Mouse (Mus musculus): ENCODE results near the gene Aldh6a1.

The Aldh6a1 gene

DNA sequence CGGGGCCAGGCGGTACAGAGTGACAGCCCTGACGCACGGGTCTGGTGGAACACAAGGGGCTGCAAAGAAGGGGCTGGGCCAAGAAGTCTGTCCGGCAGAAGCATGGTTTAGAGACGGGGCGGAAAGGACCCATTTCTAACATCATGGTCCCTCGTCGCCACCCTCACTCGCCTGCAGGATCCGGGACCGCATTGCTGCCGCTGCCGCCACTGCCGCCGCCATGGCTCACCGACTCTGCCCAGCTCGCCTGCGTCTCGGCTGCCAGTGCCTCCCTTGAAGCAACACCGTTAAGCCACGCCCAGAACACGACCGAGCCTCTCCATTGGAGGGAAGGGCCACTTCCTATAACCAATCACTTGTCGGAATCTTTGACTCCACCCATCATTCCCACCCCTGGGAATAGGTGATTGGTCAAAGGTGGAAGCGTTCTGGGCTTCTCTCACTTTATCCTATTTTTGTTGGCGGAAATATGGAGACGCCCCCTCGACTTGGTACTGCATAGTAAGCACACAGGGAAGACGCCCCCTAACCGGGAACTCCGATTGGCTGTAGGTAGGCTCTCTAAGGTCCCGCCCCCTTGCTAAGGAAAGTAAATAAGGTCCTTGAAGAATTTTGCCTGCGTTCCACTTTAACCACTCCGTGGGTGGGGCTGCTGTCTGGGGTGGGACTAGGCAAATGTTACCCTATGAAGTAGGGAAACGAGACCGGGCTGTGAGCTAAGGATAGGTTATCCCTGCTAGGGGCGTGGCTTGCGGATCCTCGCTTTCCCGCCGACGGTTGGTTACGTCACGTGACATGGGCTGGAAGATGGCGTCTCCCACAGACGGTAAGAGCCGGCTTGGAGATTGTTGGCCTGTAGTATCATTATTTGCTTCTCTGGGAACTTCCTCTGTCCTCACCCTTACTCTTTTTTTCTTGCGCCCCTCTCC lies at the start of gene Aldh6a1, which contains the start of gene Lin52:
Gene Aldh6a1, minus strand, starts transcription at position 287 of the 929 bp plus-strand sequence.
Gene Lin52, plus strand, starts transcription at position 705 of the 929 bp plus-strand sequence.
- peak; percentile 92 for DNase-seq (ENCODE audit: extremely low spot score, low spot score)

DNA sequence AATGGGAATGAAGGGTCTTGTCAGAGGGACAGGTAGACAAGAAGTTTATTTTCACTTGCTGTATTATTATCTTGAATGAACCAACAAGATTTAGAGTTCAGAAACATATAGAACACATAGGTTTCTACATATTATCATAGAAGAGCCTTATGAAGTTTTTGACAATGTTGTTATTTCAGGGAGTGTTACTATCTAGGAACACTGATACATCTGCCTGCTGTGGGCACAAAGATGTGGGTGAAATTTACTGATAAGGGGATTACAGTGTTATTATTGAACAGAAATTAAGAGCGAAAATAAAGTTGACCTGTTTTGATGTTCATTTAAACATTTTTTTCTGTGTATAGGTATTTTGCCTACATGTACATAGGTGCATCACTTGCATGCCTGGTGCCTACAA lies 46.0 kb upstream of the Aldh6a1 start:
- DNase-seq (ENCODE audit: extremely low spot score, low spot score): no peak

DNA sequence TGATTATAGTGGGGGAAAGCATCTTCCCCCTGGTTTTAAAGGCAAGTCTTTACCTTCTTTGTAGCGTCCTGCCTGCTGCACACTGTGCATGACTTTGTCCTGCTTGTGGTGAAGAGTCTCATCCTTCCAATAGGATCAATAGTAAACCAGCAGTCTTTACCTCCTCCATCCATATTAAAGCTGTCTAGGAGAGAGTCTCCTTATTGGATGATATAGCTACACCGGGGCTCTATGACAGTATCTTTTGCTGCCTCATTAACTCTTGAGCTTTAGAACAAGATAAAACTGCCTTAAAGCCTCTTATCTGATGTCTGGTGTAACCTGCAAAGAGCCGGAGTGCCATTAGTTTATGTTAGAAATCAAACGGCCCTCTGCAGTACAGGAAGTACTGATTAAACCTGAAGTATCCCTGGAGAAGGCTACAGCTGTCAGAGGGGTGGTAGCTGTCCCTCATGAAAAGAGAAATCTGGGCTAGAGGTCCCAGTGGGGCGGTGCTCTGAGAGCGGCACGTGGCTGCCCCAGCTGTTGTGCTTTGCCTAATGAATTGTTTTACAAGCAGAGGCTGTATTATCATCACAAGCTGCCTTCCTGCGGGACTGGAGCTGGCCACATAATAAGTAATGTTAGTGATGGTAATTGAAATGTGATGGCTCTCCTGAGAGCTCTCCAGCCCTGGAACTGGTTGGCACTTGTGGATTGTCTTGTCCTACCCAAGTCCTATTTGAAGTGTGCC lies 36.7 kb upstream of the Aldh6a1 start:
- DNase-seq (ENCODE audit: extremely low spot score, low spot score): peak; percentile 29

DNA sequence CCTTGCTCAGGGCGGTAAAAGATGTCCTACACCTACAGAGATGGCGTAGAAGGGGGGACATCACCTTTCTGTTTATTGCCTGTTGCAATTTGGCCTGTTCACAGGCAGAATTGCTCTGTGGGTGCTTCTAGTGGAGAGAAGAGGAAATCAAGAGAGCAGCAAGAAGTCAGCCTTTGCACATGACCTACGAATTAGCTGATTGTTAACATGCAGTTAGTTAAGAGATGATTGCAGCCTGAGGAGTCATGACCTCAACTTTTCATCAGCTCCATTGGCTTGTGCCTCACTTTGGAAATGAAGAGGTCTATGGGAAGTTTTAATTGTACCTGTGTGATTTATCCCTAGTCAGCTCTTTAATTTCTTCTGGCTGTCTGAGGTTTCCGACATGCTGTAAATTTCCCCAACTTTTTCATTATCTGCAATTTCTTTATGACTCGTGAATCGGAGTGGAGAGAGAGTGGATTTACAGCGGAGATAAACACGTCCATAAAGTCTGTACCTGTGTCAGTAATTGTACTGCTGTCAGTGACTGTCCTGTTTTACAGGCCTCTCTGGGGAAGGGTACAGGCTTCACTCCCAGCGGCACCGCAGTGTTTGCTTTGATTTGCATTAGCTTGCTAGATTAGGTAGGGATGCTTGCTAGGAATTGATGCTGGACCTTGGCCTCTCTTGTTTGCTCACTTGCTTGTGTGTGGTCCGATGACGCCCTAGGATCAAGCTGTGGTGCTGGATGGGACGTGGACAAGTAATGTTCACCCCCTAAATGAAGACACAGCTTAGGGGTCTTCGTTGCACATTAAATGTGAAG lies 32.2 kb upstream of the Aldh6a1 start:
- DNase-seq (ENCODE audit: extremely low spot score, low spot score): no peak

DNA sequence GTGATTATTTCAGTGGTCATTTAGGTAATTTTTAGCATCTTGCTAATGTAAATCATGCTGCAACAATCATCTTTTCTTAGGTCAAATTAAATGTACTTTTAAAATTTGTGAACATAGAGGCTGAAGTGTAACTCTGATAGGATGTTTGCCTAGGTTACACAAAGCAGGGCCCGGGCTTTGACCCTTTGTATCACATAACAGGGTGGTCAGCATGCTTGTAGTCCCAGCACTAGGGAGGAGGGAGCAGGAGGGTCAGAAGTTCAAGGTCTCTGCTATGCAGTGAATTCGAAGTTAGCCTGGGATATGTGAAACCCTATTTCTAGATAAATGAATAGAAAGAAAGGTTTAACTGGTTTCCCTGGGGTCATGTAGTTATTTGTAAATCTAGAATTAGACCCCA lies 30.4 kb upstream of the Aldh6a1 start:
- DNase-seq (ENCODE audit: extremely low spot score, low spot score): no peak

DNA sequence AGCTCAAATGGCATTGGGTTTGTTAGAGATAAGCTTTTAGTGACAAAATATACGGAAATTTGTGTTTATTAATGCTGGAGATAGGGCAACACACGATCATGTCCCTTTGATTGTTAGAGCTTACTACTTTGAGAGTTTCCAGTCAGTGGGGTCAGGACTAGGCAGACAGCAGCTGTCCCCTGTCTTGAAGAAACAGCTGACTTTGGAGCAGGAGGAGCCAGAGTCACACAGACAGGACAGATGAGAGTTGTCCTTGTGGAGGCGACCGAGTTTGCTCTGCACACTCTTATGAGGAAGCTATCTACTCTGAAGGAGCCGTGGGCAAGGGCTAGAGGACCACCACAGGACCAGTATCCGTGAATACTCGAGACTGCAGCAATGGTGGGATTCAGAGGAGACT lies 28.1 kb upstream of the Aldh6a1 start:
- DNase-seq (ENCODE audit: extremely low spot score, low spot score): no peak

DNA sequence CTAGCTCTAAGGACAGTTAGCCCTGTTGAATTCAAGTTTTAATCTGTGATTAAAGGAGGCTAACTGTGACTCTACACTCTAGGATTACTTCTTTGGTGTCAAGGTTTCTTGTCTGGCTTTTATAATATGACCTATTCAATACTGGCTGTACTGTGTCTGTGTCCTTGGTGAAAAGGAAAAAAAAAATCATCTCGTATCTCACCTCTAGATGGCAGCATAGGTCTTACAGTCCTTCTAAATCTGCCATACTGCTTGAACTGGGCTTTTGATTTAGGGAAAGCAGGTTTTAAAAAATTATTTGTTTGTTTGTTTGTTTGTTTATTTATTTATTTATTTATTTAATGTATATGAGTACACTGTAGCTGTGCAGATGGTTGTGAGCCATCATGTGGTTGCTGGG lies 17.9 kb upstream of the Aldh6a1 start:
- DNase-seq (ENCODE audit: extremely low spot score, low spot score): no peak

DNA sequence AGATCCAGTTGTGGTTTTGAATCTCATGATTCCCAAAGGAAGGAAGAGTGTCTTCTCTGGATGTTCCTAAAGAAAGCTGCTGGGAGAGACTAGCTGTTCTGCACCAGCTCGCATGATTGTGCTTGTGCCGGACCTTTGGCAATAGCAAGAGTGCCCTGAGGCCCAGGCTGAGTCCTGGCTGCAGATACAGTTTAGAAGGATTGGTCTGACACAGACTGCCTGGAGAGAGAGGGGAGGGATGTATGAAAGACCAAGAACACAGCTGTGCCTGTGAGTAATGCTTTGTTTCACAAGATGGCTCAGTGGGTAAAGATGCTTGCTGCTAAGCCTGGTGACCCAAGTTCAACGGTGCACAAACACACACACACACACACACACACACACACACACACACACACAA lies 12.1 kb upstream of the Aldh6a1 start:
- DNase-seq (ENCODE audit: extremely low spot score, low spot score): no peak

DNA sequence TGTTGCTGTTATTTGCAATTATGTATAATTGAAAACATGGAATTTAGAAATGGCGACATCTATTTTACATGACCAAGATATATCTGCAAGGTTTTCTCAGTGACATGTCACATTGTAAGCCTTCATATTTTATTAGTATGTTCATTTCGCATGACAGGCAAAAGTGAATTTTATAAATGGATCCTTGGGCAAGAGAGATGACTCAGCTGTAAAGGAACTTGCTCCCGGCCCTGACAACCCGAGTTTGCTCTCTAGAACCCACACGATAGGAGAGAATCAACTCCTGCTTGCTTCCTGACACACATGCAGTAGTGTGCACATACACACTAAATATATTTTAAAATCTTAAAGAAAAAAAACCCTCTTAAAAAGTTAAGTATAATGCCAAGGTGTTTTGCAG lies 10.6 kb upstream of the Aldh6a1 start:
- no peak for DNase-seq (ENCODE audit: extremely low spot score, low spot score)

DNA sequence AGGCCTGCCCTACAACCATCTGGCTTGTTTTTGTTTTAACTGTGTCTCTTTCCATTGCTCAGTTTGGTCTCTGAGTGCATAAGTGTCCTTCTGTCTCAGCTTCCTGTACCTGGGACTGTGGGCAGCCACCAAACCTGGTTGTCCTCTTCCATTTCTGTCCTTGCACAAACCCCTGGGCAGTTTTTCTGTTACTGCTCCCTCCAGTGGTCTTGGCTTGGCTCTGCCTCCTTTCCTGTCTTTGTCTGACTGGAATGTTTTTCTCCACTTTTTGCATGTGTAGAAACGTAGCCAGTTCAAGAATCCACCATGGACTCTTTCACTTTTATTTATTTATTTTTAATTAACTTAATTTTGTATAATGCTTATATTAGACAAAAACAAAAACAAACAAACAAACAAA lies 9.0 kb upstream of the Aldh6a1 start:
- DNase-seq (ENCODE audit: extremely low spot score, low spot score): no peak

DNA sequence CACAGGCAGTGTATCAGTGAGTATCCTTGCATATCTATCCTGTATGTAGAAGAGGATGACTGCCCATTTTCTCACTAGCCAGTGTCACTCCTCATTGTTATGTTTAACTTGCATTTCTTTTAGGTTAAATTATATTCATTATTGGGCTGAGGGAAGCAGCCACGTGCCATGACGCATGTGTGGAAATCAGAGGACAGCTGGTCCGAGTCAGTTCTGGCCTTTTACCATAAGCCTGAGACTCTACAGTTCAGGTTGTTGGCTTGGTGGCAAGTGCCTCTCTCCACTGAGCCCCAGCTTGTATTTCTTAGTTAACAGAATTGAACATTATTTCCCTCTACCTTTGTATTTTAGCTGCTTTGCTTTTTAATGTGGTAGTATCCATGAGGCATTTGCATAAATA lies 6.1 kb upstream of the Aldh6a1 start:
- DNase-seq (ENCODE audit: extremely low spot score, low spot score): no peak

DNA sequence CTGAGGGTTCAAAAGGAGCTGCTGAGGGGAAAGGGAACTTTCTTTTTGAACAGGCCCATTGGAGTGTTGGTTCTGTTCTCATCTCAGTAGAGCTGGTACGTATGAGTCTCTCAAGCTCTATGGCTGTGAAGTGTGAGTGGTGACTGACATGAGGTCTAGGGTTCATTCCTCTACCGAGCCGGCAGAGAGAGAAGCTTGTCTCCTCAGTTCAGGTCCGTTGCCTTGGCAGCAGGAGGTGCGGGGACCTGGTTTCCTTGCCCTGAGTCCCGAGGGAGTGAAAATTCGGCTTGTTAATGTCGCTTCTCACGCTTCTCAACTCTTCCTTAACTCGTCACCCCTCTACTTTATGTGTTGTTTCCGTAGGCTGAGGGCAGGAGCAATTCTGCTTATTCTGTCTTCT lies 997 bp upstream of the Aldh6a1 start:
- no peak for DNase-seq (ENCODE audit: extremely low spot score, low spot score)

DNA sequence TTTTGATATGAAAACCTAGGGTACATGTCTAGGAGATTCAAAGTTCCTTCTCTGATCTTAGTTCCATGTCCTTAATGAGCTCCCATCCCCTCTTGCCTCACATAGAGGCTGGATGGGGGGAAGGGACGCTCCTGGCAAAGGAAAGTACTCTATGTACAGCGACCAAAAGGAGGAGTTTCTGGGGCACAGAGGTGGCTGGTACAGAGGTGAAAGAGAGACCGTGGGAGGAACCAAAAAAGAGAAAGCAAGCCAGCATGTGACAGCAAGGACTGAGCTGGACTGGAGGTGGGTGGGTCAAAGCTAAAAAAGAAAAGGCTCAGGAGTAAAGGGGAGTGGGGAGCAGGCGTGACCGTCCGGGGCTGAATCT lies 470 bp downstream of the Aldh6a1 start:
- no peak for DNase-seq (ENCODE audit: extremely low spot score, low spot score)

DNA sequence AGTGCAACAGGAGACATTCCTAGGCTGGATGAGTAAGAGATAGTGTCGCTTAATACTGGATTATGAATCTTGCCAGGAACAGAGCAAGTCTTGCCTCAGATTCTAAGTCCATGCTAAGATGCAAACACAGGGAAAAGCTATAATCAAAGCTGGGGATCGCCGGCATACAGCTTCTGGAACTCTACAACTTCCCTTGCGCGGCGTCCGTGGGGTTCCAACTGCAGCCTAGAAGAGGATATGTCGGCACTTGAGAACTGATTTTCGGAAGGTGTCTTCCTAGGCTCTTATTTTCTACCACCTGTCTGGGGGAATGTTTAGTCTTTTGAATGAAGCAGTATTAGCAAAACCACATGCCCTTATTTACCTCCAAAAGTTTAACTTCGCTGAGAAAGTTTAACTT lies 917 bp downstream of the Aldh6a1 start:
- no peak for DNase-seq (ENCODE audit: extremely low spot score, low spot score)

DNA sequence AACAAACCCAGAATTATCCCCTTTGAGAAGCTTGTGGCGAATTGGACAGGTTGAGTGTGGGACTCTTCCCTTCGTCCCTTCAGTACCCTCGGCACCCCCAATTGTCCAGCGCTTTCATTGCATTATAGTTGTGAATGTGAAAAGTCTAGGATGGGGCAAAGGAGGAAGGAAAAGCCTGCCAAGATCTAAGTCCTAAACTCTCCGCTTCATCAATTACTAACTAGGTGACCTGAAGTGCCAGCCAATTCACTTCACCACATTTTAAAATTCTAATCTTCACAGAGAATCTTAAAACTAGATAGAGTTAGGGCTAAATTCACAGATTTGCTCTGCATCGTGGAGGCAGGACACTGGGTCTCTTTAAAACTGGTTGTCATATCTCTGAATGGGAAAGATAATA lies 2.6 kb downstream of the Aldh6a1 start:
- no peak for DNase-seq (ENCODE audit: extremely low spot score, low spot score)

DNA sequence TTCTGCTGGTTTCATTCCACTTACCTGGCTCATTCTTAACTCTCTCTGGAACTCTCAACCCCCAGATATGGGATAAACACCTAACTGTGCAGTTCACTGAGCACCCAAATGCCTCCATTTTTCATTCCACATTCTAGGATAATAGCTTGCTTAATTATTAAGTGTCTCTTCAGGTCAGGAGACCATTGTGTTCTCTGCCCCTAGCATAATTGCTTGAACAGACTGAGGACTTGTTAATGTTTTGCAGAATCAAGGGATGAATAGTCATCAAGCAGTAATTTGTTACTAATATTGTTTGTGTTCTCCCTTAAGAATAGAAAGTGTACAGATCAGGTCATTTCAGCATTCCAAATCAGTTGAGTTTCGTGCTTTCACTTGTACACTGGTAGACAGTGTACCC lies 3.4 kb downstream of the Aldh6a1 start:
- DNase-seq (ENCODE audit: extremely low spot score, low spot score): no peak

DNA sequence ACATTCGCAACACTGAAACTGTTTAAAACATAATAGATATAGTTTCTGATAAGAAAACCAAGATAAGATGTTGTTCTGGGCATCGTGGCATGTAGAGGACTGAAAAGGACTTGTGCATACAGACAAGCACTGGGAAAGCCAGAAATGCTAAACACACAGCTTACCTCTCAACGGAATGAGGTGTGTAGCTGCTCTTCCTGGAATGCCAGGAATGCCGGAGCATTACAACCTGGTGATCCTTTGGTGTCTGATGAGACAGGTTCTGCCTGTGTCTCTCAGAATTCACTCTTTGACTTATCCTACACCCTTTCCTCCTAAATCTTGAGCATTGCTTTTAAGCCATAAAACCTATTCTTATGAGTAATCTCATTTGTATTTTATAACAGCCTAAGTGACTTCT lies 8.3 kb downstream of the Aldh6a1 start:
- DNase-seq (ENCODE audit: extremely low spot score, low spot score): no peak

DNA sequence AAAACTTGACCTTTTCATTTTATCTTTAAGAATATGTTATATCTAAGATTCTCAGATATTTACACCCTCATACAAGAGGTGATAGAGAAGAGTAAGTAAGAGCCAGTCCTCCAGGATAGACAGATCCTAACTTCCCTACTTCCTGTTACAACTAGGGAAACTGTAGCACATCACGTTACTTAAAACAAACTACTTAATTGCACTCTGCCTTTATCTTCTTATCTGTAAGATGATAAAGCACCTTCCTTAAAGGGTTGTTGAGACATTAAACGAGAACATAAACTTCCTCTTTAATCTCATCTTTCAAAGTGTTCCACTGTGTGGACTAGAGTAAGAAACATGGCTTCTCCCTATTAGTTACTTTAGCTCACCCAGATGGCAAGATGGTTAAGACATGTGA lies 12.1 kb downstream of the Aldh6a1 start:
- no peak for DNase-seq (ENCODE audit: extremely low spot score, low spot score)

DNA sequence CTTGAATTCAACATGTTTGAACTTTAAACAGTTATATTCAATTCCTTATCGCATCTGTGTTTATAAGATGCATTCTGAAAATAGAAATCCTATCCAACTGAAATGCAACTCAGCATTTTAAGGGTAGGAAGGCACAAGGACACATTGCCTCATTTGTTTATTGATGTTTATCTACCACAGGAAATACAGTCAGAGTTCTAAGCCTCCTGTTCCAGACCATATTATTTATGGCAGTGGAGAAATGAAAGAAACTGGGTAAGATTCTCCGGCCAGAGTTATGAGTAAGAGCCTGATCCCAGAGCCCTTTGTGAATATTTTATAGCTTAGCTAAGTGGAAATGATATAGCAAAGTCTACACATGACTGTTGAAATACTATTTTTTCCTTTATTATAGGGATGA lies 21.0 kb downstream of the Aldh6a1 start:
- no peak for DNase-seq (ENCODE audit: extremely low spot score, low spot score)

DNA sequence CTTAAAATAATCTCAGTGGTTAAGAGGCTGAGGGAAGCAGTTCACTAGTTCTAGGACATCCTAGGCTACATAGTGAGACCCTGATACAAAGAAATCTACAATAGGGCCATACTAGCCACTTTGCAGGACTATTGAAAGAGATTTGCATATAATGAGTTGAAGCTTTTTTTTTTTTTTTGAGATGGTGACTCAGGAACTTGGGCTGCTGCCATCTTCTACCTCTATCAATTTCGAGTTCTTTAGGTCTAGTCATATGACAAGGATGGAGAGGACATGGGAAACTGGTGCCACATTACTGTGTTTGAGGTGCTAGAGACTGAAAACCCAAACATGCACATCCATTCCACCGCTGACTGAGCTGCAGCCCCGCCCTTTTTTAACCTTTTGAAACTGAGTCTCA lies 26.8 kb downstream of the Aldh6a1 start:
- no peak for DNase-seq (ENCODE audit: extremely low spot score, low spot score)

DNA sequence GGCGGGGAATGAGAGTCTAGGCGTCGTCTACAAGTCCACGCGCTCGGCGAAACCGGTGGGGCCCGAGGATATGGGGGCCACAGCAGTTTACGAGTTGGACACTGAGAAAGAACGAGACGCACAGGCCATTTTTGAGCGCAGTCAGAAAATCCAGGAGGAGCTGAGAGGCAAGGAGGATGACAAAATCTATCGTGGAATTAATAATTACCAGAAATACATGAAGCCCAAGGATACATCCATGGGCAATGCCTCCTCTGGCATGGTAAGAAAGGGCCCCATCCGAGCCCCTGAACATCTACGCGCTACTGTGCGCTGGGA lies 33.2 kb downstream of the Aldh6a1 start:
- DNase-seq (ENCODE audit: extremely low spot score, low spot score): no peak

Measured in neural tube, embryonic 10.5 days (tissue).